Mouse (Mus musculus) embryonic facial prominence, embryonic 13.5 days (tissue): Measurements from ENCODE around the gene Ubtd1. TPM values are rescaled to one million over a fixed set of nuclear protein-coding genes. Genes with fewer than 3 reads are reported as not detected.
A peak's percentile ranks its signal among the peaks of the same experiment; 100 is the strongest.

ENCODE experiments used
- ATAC-seq: fragments of 200-750 bp; cut with Nextera tagmentation; 2 replicates; pipeline ENCODE4 v1.8.0; 2017; ENCODE audit warnings: low read depth; ENCODE audit not compliant: insufficient number of reproducible peaks, insufficient read depth, low FRiP score, low TSS enrichment
- H3K27ac ChIP-seq: fragments of 300-500 bp; sonication (generic); 2 replicates; pipeline ENCODE4 v1.5.1; 2015; ENCODE audit warnings: moderate library complexity, mild to moderate bottlenecking, inconsistent platforms
- H3K27me3 ChIP-seq: fragments of 300-500 bp; sonication (generic); 2 replicates; pipeline ENCODE4 v1.6.1; 2015; ENCODE audit warnings: mild to moderate bottlenecking, inconsistent platforms
- H3K36me3 ChIP-seq: fragments of 300-500 bp; sonication (generic); 2 replicates; pipeline ENCODE4 v1.6.1; 2015; ENCODE audit warnings: mild to moderate bottlenecking, inconsistent platforms
- H3K4me1 ChIP-seq: fragments of 300-500 bp; sonication (generic); 2 replicates; pipeline ENCODE4 v1.6.1; 2015; ENCODE audit warnings: inconsistent platforms
- H3K4me2 ChIP-seq: fragments of 300-500 bp; sonication (generic); 2 replicates; pipeline ENCODE4 v1.6.1; 2015; ENCODE audit warnings: moderate library complexity, mild to moderate bottlenecking, inconsistent platforms
- H3K4me3 ChIP-seq: fragments of 300-500 bp; sonication (generic); 2 replicates; pipeline ENCODE4 v1.5.1; 2015; ENCODE audit warnings: mild to moderate bottlenecking, inconsistent platforms
- H3K9ac ChIP-seq: fragments of 300-500 bp; sonication (generic); 2 replicates; pipeline ENCODE4 v1.6.1; 2015; ENCODE audit warnings: mild to moderate bottlenecking, inconsistent platforms
- H3K9me3 ChIP-seq: fragments of 300-500 bp; sonication (generic); 2 replicates; pipeline ENCODE4 v1.6.1; 2016; ENCODE audit warnings: inconsistent platforms
- WGBS: fragments of 180-500 bp; shearing (Covaris S2); methylation state at CpG from one replicate; pipeline ENCODE4 v1.1.7; 2015; ENCODE audit warnings: mixed read lengths; 5-methylcytosine and 5-hydroxymethylcytosine counted together
- polyA plus RNA-seq: library from polyadenylated mRNA; unstranded; fragments of >200 nt; fragmentation: Nextera tagmentation; extraction: Ambion mirVana; gene quantifications from 2 replicates; pipeline ENCODE4 v1.2.1, GENCODE M21; 2015

The Ubtd1 gene
- polyA plus RNA-seq, 1 experiment from 2014 or later: 23.5 TPM

GRCm38 (mm10) chr19:41980422-41980818 lies 1.1 kb upstream of the Ubtd1 start:
- H3K4me3 ChIP-seq: peak overlapping the region; percentile 88
- H3K9me3 ChIP-seq: no peaks in the 10 kb centered on the region
- H3K4me2 ChIP-seq: peak overlapping the region; percentile 79
- WGBS: under 1% methylated on average over 16 of the region's 16 CpGs
- H3K4me1 ChIP-seq: peaks cover 42% of the 10 kb centered on the region
- H3K27me3 ChIP-seq: no peaks in the 10 kb centered on the region
- H3K27ac ChIP-seq: peak overlapping the region; percentile 89
- no peak for ATAC-seq
- no peaks in the 10 kb centered on the region for H3K36me3 ChIP-seq
- peak overlapping the region; percentile 89 for H3K9ac ChIP-seq

- Histone ChIP-seq H3K27ac (peak within 1 kb of the TSS; percentile 89), H3K9ac (peak within 1 kb of the TSS; percentile 89), H3K4me3 (peak within 1 kb of the TSS; percentile 88), H3K36me3 (no peaks in the 10 kb centered on the region), H3K4me2 (peak within 1 kb of the TSS; percentile 79), H3K4me1 (peaks cover 42% of the 10 kb centered on the region), H3K27me3 (no peaks in the 10 kb centered on the region), H3K9me3 (no peaks in the 10 kb centered on the region)
- peak; percentile 96 for ATAC-seq
- WGBS: under 1% methylated on average over 68 of the region's 68 CpGs
These were observed 556 bp upstream of the Ubtd1 start, which contains the start of gene Mms19 for GRCm38 (mm10) chr19:41980819-41981594. Gene Mms19 (minus strand): TSS chr19:41981157.

- under 1% methylated on average over 74 of the region's 74 CpGs for WGBS
- peaks cover 36% of the 10 kb centered on the region for H3K4me1 ChIP-seq
- H3K36me3 ChIP-seq: no peaks in the 10 kb centered on the region
- peak overlapping the region; percentile 89 for H3K27ac ChIP-seq
- H3K9ac ChIP-seq: peak overlapping the region; percentile 89
- peak; percentile 2; the same call in 1 of the 2 replicates for ATAC-seq
- H3K4me2 ChIP-seq: peak overlapping the region; percentile 79
- no peaks in the 10 kb centered on the region for H3K27me3 ChIP-seq
- H3K9me3 ChIP-seq: no peaks in the 10 kb centered on the region
- H3K4me3 ChIP-seq: peak overlapping the region; percentile 88
These were observed 598 bp downstream of the Ubtd1 start for GRCm38 (mm10) chr19:41981931-41982790.

- peak overlapping the region; percentile 79 for H3K4me2 ChIP-seq
- peak overlapping the region; percentile 88 for H3K4me3 ChIP-seq
- no peaks in the 10 kb centered on the region for H3K36me3 ChIP-seq
- no peaks in the 10 kb centered on the region for H3K9me3 ChIP-seq
- peak overlapping the region; percentile 89 for H3K27ac ChIP-seq
- no peak for ATAC-seq
- H3K9ac ChIP-seq: peak overlapping the region; percentile 89
- H3K27me3 ChIP-seq: no peaks in the 10 kb centered on the region
- H3K4me1 ChIP-seq: peaks cover 33% of the 10 kb centered on the region
- 1% methylated on average over 4 of the region's 4 CpGs for WGBS
These were observed 1.2 kb downstream of the Ubtd1 start for GRCm38 (mm10) chr19:41982791-41983150.

- no peaks in the 10 kb centered on the region for H3K27me3 ChIP-seq
- no peaks in the 10 kb centered on the region for H3K9me3 ChIP-seq
- peaks cover 25% of the 10 kb centered on the region for H3K4me1 ChIP-seq
- no peak overlapping the region for H3K9ac ChIP-seq
- H3K27ac ChIP-seq: no peak overlapping the region
- WGBS: 92% methylated on average over 5 of the region's 5 CpGs
- H3K4me2 ChIP-seq: no peak overlapping the region
- no peak for ATAC-seq
- no peaks in the 10 kb centered on the region for H3K36me3 ChIP-seq
- no peak overlapping the region for H3K4me3 ChIP-seq
These were observed 4.4 kb downstream of the Ubtd1 start for GRCm38 (mm10) chr19:41985994-41986393.

- Histone ChIP-seq H3K4me3 (no peak overlapping the region), H3K9me3 (no peaks in the 10 kb centered on the region), H3K27me3 (no peaks in the 10 kb centered on the region), H3K4me2 (no peak overlapping the region), H3K27ac (no peak overlapping the region), H3K9ac (no peak overlapping the region), H3K36me3 (no peaks in the 10 kb centered on the region), H3K4me1 (peaks cover 25% of the 10 kb centered on the region)
- WGBS: 81% methylated on average over 4 of the region's 4 CpGs
- ATAC-seq: no peak
These were observed 5.6 kb downstream of the Ubtd1 start for GRCm38 (mm10) chr19:41987206-41987605.

- Histone ChIP-seq H3K4me3 (no peak overlapping the region), H3K4me1 (peaks cover 20% of the 10 kb centered on the region), H3K9me3 (no peaks in the 10 kb centered on the region), H3K36me3 (no peaks in the 10 kb centered on the region), H3K4me2 (no peak overlapping the region), H3K9ac (no peak overlapping the region), H3K27ac (no peak overlapping the region), H3K27me3 (no peaks in the 10 kb centered on the region)
- WGBS: 76% methylated on average over 6 of the region's 6 CpGs
- ATAC-seq: no peak
These were observed 8.2 kb downstream of the Ubtd1 start for GRCm38 (mm10) chr19:41989810-41990209.

GRCm38 (mm10) chr19:41991926-41992477 lies 10.4 kb downstream of the Ubtd1 start:
- H3K36me3 ChIP-seq: no peaks in the 10 kb centered on the region
- no peaks in the 10 kb centered on the region for H3K27me3 ChIP-seq
- no peak overlapping the region for H3K27ac ChIP-seq
- 49% methylated on average over 6 of the region's 6 CpGs for WGBS
- no peak for ATAC-seq
- no peak overlapping the region for H3K4me2 ChIP-seq
- no peak overlapping the region for H3K9ac ChIP-seq
- no peak overlapping the region for H3K4me3 ChIP-seq
- no peaks in the 10 kb centered on the region for H3K9me3 ChIP-seq
- H3K4me1 ChIP-seq: peaks cover 36% of the 10 kb centered on the region

GRCm38 (mm10) chr19:41992971-41993370 lies 11.4 kb downstream of the Ubtd1 start:
- Histone ChIP-seq H3K9me3 (no peaks in the 10 kb centered on the region), H3K4me1 (peaks cover 40% of the 10 kb centered on the region), H3K36me3 (no peaks in the 10 kb centered on the region), H3K4me2 (no peak overlapping the region), H3K27me3 (no peaks in the 10 kb centered on the region), H3K4me3 (no peak overlapping the region), H3K27ac (no peak overlapping the region), H3K9ac (no peak overlapping the region)
- ATAC-seq: no peak
- 90% methylated on average over 2 of the region's 2 CpGs for WGBS

GRCm38 (mm10) chr19:41993484-41993883 lies 11.9 kb downstream of the Ubtd1 start:
- Histone ChIP-seq H3K9me3 (no peaks in the 10 kb centered on the region), H3K36me3 (no peaks in the 10 kb centered on the region), H3K4me1 (peaks cover 41% of the 10 kb centered on the region), H3K4me3 (no peak overlapping the region), H3K27me3 (no peaks in the 10 kb centered on the region), H3K27ac (peak overlapping the region; percentile 19; the same call in 1 of the 2 replicates), H3K9ac (peak overlapping the region; percentile 23; the same call in 1 of the 2 replicates), H3K4me2 (no peak overlapping the region)
- no peak for ATAC-seq
- 51% methylated on average over 6 of the region's 6 CpGs for WGBS

GRCm38 (mm10) chr19:41994023-41994422 lies 12.5 kb downstream of the Ubtd1 start:
- no peak overlapping the region for H3K4me3 ChIP-seq
- H3K27me3 ChIP-seq: no peaks in the 10 kb centered on the region
- peak overlapping the region; percentile 23; the same call in 1 of the 2 replicates for H3K9ac ChIP-seq
- H3K27ac ChIP-seq: peak overlapping the region; percentile 19; the same call in 1 of the 2 replicates
- no peak for ATAC-seq
- 84% methylated on average over 7 of the region's 7 CpGs for WGBS
- H3K9me3 ChIP-seq: no peaks in the 10 kb centered on the region
- H3K4me1 ChIP-seq: peaks cover 41% of the 10 kb centered on the region
- H3K4me2 ChIP-seq: no peak overlapping the region
- no peaks in the 10 kb centered on the region for H3K36me3 ChIP-seq
